Mouse (Mus musculus) liver, postnatal 0 days (tissue): ENCODE measurements at regions not wholly inside any gene's neighbourhood (a gene's known extent, or its start where the extent isn't known, plus 50 kb on each side); places are given as distances from the start of the nearest gene placed in this dataset.
"Not testable (repeated sequence)": the region's sequence is repeated elsewhere in the genome, so short reads cannot be mapped to it uniquely, and the experiment has no call there.

Experiments
- ATAC-seq: fragments of 200-750 bp; cut with Nextera tagmentation; 2 replicates; pipeline ENCODE4 v1.8.0; 2017; ENCODE audit warnings: mild to moderate bottlenecking, moderate library complexity
- DNase-seq: peaks from one replicate; pipeline ENCODE4 v3.0.0-alpha.2; 2016
- H3K27ac ChIP-seq: fragments of 300-500 bp; sonication (generic); 2 replicates; pipeline ENCODE4 v1.5.1; 2014; ENCODE audit warnings: antibody characterized with exemption, moderate library complexity, mild to moderate bottlenecking, low read depth
- H3K27me3 ChIP-seq: fragments of 300-500 bp; sonication (generic); 2 replicates; pipeline ENCODE4 v1.6.1; 2014; ENCODE audit warnings: low read length, control low read depth, mixed read lengths; ENCODE audit not compliant: insufficient read depth
- H3K36me3 ChIP-seq: fragments of 300-500 bp; sonication (generic); replicated peaks from 2 replicates; pipeline ENCODE4 v1.6.1; 2014; ENCODE audit warnings: mild to moderate bottlenecking, control low read depth, low read length, moderate library complexity, mixed read lengths; ENCODE audit not compliant: insufficient read depth
- H3K4me1 ChIP-seq: fragments of 300-500 bp; sonication (generic); 2 replicates; pipeline ENCODE4 v1.6.1; 2014; ENCODE audit warnings: antibody characterized with exemption, mild to moderate bottlenecking, control low read depth; ENCODE audit not compliant: insufficient read depth
- H3K4me2 ChIP-seq: fragments of 300-500 bp; sonication (generic); 2 replicates; pipeline ENCODE4 v1.6.1; 2014; ENCODE audit warnings: low read depth, mild to moderate bottlenecking, low read length, moderate library complexity, mixed read lengths
- H3K4me3 ChIP-seq: fragments of 300-500 bp; sonication (generic); 2 replicates; pipeline ENCODE4 v1.5.1; 2014; ENCODE audit warnings: low read depth, low read length
- H3K9ac ChIP-seq: fragments of 300-500 bp; sonication (generic); replicated peaks from 2 replicates; pipeline ENCODE4 v1.6.1; 2014; ENCODE audit warnings: mild to moderate bottlenecking, moderate library complexity
- H3K9me3 ChIP-seq: fragments of 300-500 bp; sonication (generic); 2 replicates; pipeline ENCODE4 v1.6.1; 2016; ENCODE audit warnings: mild to moderate bottlenecking, control low read depth, low read length, mixed read lengths
- CTCF ChIP-seq: sonication (generic); IDR thresholded peaks from 2 replicates; pipeline ENCODE4 v1.5.1; 2016; ENCODE audit warnings: antibody characterized with exemption, low read depth
- EP300 ChIP-seq: IDR thresholded peaks from 2 replicates; pipeline ENCODE4 v1.6.1; 2016; ENCODE audit warnings: antibody characterized with exemption, low read depth, mild to moderate bottlenecking
- WGBS: fragments of 180-500 bp; shearing (Covaris S2); extraction: QIAGEN DNeasy Blood & Tissue Kit; methylation state at CpG from one replicate; pipeline ENCODE4 v1.1.7; 2014; ENCODE audit not compliant: insufficient replicate concordance; 5-methylcytosine and 5-hydroxymethylcytosine counted together

DNA sequence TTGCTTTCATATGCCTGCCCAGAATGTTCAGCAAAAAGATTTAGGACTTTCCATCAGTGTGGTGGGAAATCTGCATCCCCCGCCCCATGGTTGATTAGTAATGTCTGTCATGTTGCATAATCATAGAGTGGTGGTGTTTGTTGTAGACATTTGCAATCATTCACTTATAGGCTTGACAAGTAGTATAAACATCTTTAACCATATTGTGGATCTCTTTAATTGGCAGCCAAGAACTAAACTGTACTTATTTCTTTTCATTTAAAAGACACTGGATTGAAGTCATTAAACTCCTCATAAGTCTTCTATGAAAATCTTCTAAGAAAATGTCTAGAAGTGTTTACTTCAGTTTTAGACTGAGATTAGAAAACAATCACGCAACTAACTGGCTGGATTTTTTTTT lies 646.0 kb upstream of the Ptbp2 start:
- Histone ChIP-seq H3K4me3 (no peak overlapping the region), H3K27ac (no peak overlapping the region), H3K9ac (no peak overlapping the region), H3K4me1 (no peaks in the 10 kb centered on the region), H3K9me3 (no peaks in the 10 kb centered on the region), H3K27me3 (no peaks in the 10 kb centered on the region), H3K4me2 (no peak overlapping the region), H3K36me3 (no peaks in the 10 kb centered on the region)
- TF ChIP-seq CTCF (no peak), EP300 (no peak)
- ATAC-seq (no peak), DNase-seq (no peak)
- 74% methylated on average over 2 of the region's 2 CpGs for WGBS

DNA sequence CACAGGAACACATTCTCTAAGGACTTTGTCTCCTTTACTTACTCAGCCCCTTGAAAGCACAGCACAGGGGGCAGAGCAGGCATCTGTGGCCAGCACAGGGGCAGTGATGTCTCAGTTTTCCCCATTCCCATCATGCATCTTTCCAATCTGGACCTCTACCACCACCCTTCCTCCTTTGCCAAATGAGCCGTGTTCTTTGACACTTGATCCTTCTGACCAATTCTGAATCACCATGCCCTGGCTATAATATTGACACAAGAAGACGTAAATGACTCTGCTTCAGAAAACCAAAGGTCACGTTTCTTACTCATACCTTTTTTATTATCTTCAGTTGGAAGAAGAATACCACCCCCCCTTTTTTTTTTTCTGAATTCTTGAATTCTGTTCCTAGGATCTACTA lies 632.4 kb upstream of the Ptbp2 start:
- no peak for ATAC-seq
- no peak overlapping the region for H3K9ac ChIP-seq
- H3K4me2 ChIP-seq: no peak overlapping the region
- H3K4me3 ChIP-seq: no peak overlapping the region
- H3K36me3 ChIP-seq: no peaks in the 10 kb centered on the region
- TF ChIP-seq EP300 (no peak), CTCF (no peak)
- 72% methylated on average over 3 of the region's 3 CpGs for WGBS
- DNase-seq: no peak
- H3K27me3 ChIP-seq: no peaks in the 10 kb centered on the region
- H3K9me3 ChIP-seq: no peaks in the 10 kb centered on the region
- H3K27ac ChIP-seq: no peak overlapping the region
- H3K4me1 ChIP-seq: no peaks in the 10 kb centered on the region

DNA sequence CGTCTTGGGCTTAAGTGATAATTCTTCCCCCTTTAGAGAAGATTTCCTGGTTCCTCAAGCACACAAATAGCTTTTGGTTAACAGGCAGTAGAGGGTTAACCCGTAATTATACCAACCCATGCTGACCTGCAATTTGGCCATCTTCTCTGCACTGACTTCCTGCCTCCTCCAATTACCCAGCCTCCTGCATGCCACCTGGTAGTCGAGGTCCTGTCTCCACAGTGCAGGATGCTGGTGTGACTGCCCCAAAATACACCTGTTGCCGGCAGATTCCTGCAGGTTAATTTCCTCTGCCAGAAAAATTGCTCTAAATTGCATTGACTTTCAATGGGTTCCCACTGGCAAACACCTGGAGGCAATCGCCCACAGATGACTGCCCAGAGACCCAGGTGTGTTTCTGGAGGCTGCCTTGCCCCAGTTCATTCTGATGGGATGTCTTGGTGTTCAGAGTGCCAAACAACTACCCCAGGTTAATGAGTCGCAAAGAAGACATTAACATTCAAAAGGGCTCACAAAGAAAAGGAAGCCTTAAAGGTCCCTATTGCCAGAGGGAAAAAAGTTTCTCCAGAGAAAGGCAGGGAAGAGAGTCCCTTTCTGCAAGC lies 591.5 kb upstream of the Ptbp2 start:
- Histone ChIP-seq H3K9me3 (no peaks in the 10 kb centered on the region), H3K4me1 (no peaks in the 10 kb centered on the region), H3K4me3 (no peak overlapping the region), H3K4me2 (no peak overlapping the region), H3K27me3 (no peaks in the 10 kb centered on the region), H3K27ac (no peak overlapping the region), H3K9ac (no peak overlapping the region), H3K36me3 (no peaks in the 10 kb centered on the region)
- ATAC-seq: no peak
- DNase-seq: no peak
- WGBS: 29% methylated on average over 6 of the region's 6 CpGs
- TF ChIP-seq EP300: no peak
- TF ChIP-seq CTCF: no peak

DNA sequence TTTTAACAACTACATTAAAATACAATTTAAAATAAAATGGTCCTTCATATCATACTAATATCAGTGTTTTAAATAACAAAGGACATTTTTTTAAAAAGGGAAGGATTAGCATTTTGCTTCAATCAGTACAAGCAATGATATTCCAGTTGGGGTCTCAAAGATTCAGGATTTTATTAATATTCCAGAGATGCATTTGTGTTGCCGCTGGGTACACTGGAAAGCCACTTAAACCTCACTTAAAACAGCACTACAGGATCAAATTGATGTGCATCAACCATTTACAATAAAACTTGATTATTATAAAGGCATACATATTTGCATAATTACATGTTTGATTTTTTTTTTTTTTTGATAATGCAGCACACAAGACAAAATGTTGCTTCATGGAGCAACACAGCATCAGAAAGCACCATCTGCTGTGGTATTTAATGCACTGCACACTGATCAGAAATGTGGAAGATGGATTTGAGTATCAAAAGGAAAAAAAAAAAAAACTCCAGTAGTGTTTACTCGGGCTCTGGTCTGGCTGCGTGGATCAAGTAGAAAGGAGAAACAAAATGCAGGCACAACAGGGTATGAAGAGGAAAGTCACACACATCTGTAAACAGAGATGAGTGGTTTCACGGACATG lies 558.6 kb upstream of the Ptbp2 start:
- WGBS: 78% methylated on average over 4 of the region's 4 CpGs
- ATAC-seq: no peak
- H3K27me3 ChIP-seq: no peaks in the 10 kb centered on the region
- no peak overlapping the region for H3K9ac ChIP-seq
- H3K36me3 ChIP-seq: no peaks in the 10 kb centered on the region
- H3K27ac ChIP-seq: no peak overlapping the region
- no peaks in the 10 kb centered on the region for H3K9me3 ChIP-seq
- DNase-seq: no peak
- H3K4me1 ChIP-seq: no peaks in the 10 kb centered on the region
- no peak overlapping the region for H3K4me3 ChIP-seq
- H3K4me2 ChIP-seq: no peak overlapping the region
- TF ChIP-seq CTCF (no peak), EP300 (no peak)

DNA sequence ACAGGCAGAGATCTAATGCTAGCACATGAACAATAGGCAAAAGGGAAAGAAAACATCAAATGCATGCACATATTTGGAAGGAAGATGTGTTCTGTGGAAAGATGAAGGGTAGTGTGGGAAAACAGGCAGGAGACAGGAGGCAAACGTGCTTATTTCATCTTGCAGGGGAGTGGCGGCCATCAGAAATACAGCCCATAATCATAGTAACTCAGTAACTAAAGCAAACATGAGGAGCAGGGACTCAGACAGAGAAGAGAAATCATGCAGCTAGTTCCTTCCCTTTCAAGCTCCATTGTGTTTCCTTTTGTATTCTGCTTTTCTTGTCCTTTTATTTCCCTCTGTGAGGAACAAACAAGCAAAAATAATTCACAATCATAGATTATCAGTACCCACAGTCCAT lies 557.6 kb upstream of the Ptbp2 start:
- ATAC-seq (no peak), DNase-seq (no peak)
- Histone ChIP-seq H3K4me3 (no peak overlapping the region), H3K27me3 (no peaks in the 10 kb centered on the region), H3K4me2 (peak overlapping the region; percentile 22; the same call in 1 of the 2 replicates), H3K36me3 (no peaks in the 10 kb centered on the region), H3K9ac (no peak overlapping the region), H3K4me1 (no peaks in the 10 kb centered on the region), H3K9me3 (no peaks in the 10 kb centered on the region), H3K27ac (no peak overlapping the region)
- 21% methylated on average over 2 of the region's 2 CpGs for WGBS
- TF ChIP-seq CTCF (no peak), EP300 (no peak)

DNA sequence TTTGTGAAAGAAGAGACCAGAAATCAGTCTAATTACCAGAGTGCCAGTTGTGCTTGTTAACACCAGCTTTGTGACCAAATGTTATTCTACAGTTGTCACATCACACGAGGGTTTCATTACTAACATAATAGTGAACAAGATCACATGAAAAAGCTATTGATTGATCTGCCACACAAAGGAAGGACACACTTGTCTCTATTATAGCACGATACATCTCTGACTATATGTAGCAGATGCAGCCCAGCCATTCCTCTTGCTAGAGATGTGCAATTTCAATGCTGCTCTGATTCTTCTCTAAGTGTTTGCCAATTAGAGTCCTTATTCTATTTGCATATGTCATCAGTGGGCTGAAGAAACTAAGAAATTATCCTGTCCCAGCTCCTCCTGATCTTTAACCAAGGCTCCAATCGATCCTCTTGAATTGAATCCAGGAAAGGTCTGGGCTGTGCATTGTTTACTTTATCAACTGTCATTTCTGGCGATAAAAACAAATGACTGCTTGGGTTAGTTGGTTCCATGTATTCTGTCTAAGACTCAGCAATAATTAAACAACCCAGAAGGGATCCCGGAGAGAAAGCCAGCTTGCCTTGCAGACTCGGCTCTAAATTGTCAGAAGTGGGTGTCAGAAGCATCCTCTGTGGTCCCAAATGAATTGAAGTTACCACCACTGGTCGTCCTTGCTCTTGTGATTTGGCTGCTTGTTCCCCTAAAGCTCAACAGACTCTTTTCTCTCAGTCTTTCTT lies 551.7 kb upstream of the Ptbp2 start:
- no peaks in the 10 kb centered on the region for H3K4me1 ChIP-seq
- TF ChIP-seq EP300: no peak
- TF ChIP-seq CTCF: no peak
- no peak overlapping the region for H3K27ac ChIP-seq
- ATAC-seq: no peak
- H3K27me3 ChIP-seq: no peaks in the 10 kb centered on the region
- 56% methylated on average over 7 of the region's 7 CpGs for WGBS
- H3K9me3 ChIP-seq: no peaks in the 10 kb centered on the region
- no peak overlapping the region for H3K4me2 ChIP-seq
- DNase-seq: no peak
- H3K4me3 ChIP-seq: no peak overlapping the region
- H3K9ac ChIP-seq: no peak overlapping the region
- no peaks in the 10 kb centered on the region for H3K36me3 ChIP-seq

DNA sequence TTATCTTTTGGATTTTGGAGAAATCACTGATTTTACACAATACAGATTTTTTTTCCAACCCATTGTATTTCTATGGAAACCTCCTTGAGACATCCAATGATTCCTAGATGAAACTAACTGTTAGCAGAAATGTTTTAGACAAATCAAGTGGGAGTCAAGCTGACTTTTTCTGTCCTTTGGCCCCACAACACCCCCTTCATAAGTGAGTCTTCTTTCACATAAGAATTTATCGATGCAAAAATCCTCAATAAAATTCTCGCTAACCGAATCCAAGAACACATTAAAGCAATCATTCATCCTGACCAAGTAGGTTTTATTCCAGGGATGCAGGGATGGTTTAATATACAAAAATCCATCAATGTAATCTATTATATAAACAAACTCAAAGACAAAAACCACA lies 522.8 kb upstream of the Ptbp2 start:
- not testable (repeated sequence) for H3K9ac ChIP-seq, H3K4me2 ChIP-seq, H3K27me3 ChIP-seq, DNase-seq, H3K4me3 ChIP-seq, H3K4me1 ChIP-seq, H3K9me3 ChIP-seq, ATAC-seq, H3K27ac ChIP-seq, H3K36me3 ChIP-seq
- 81% methylated on average over 3 of the region's 3 CpGs for whole genome bisulfite sequencing
